Mouse (Mus musculus): ENCODE results near the gene 1700056E22Rik.

GRCm38 (mm10) chr1:184047818-184048217, 13.7 kb upstream of the 1700056E22Rik start:
- TF ChIP-seq POLR2A (IDR thresholded peaks at IDR 0.05; ENCODE audit: borderline replicate concordance, extremely low read depth, insufficient read depth, insufficient read length, poor library complexity, severe bottlenecking) (no peak), CTCF (IDR thresholded peaks at IDR 0.05; ENCODE audit: borderline replicate concordance, extremely low read depth, insufficient read depth, insufficient read length) (no peak)
